Mouse (Mus musculus) hindbrain, embryonic 12.5 days (tissue): ENCODE measurements around the gene Rai14. TPM values are rescaled to one million over a fixed set of nuclear protein-coding genes. Genes with fewer than 3 reads are reported as not detected.
"Not testable (repeated sequence)": the region's sequence is repeated elsewhere in the genome, so short reads cannot be mapped to it uniquely, and the experiment has no call there.

ENCODE experiments used
- ATAC-seq: fragments of 200-750 bp; cut with Nextera tagmentation; 2 replicates; pipeline ENCODE4 v1.8.0; 2017; ENCODE audit warnings: moderate TSS enrichment; ENCODE audit not compliant: low FRiP score
- H3K27ac ChIP-seq: fragments of 300-500 bp; sonication (generic); 2 replicates; pipeline ENCODE4 v1.5.1; 2016; ENCODE audit warnings: mild to moderate bottlenecking
- H3K27me3 ChIP-seq: fragments of 300-500 bp; sonication (generic); 2 replicates; pipeline ENCODE4 v1.6.1; 2016; ENCODE audit warnings: mild to moderate bottlenecking
- H3K36me3 ChIP-seq: fragments of 300-500 bp; sonication (generic); 2 replicates; pipeline ENCODE4 v1.6.1; 2016; ENCODE audit warnings: mild to moderate bottlenecking
- H3K4me1 ChIP-seq: fragments of 300-500 bp; sonication (generic); 2 replicates; pipeline ENCODE4 v1.6.1; 2016
- H3K4me2 ChIP-seq: fragments of 300-500 bp; sonication (generic); replicated peaks from 2 replicates; pipeline ENCODE4 v1.6.1; 2016; ENCODE audit warnings: mild to moderate bottlenecking
- H3K4me3 ChIP-seq: fragments of 300-500 bp; sonication (generic); 2 replicates; pipeline ENCODE4 v1.5.1; 2016; ENCODE audit warnings: mild to moderate bottlenecking
- H3K9ac ChIP-seq: fragments of 300-500 bp; sonication (generic); 2 replicates; pipeline ENCODE4 v1.6.1; 2016; ENCODE audit warnings: mild to moderate bottlenecking, moderate library complexity
- H3K9me3 ChIP-seq: fragments of 300-500 bp; sonication (generic); replicated peaks from 2 replicates; pipeline ENCODE4 v1.6.1; 2016; ENCODE audit warnings: mild to moderate bottlenecking
- WGBS: fragments of 180-500 bp; shearing (Covaris S2); methylation state at CpG from one replicate; pipeline ENCODE4 v1.1.7; 2016; 5-methylcytosine and 5-hydroxymethylcytosine counted together
- polyA plus RNA-seq: library from polyadenylated mRNA; unstranded; fragments of >200 nt; fragmentation: Nextera tagmentation; extraction: Ambion mirVana; gene quantifications from 2 replicates; pipeline ENCODE4 v1.2.1, GENCODE M21; 2016

Gene Rai14
- polyA plus RNA-seq, 1 experiment from 2014 or later = 64.9 TPM

DNA sequence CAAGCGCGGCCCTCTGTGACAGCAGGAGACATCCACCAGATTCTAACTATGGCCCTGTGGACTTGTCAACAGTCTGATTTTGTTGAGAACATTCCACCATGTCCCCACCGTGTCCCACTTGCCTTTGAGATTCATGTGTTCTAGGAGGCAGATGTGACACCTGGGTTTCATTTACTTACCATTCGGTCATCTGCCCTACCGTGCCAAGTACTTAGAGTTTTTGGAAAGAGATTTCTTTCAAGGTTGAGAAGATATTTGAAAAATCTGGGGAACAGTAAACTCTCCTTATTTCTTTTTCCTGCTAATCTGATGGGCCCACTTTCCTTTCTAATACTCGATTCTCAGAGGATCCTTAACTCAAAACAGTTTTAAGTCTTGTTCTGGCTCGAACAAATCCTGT lies 178.5 kb downstream of the Rai14 start:
- no peak for ATAC-seq
- no peak overlapping the region for H3K27ac ChIP-seq
- H3K9ac ChIP-seq = no peak overlapping the region
- H3K4me3 ChIP-seq = no peak overlapping the region
- H3K4me2 ChIP-seq = no peak overlapping the region
- no peaks in the 10 kb centered on the region for H3K4me1 ChIP-seq
- H3K27me3 ChIP-seq = no peaks in the 10 kb centered on the region
- H3K9me3 ChIP-seq = no peaks in the 10 kb centered on the region
- no peaks in the 10 kb centered on the region for H3K36me3 ChIP-seq
- 77% methylated on average over 7 of the region's 7 CpGs for WGBS

DNA sequence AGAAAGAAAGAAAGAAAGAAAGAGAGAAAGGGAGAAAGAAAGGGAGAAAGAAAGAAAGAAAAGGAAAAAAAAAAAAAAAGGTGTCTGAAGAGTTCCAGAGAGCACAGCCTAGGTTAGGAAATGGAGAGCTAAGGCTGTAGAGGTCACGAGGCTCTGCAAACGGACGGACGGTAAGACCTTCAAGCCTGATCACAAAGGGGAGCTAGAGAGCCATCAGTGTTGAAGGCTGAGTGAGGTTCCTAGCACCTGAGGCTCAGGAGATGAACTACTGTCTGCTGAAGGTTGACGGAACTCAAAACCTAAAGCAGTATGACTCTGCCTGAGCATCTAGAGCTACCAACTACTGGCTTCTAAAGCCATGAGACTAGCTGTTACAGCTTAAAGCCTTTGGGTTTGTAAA lies 179.8 kb downstream of the Rai14 start:
- no peaks in the 10 kb centered on the region for H3K9me3 ChIP-seq
- H3K4me2 ChIP-seq = no peak overlapping the region
- no peak overlapping the region for H3K27ac ChIP-seq
- WGBS = 82% methylated on average over 5 of the region's 5 CpGs
- no peak overlapping the region for H3K4me3 ChIP-seq
- no peaks in the 10 kb centered on the region for H3K36me3 ChIP-seq
- no peaks in the 10 kb centered on the region for H3K4me1 ChIP-seq
- no peak overlapping the region for H3K9ac ChIP-seq
- no peaks in the 10 kb centered on the region for H3K27me3 ChIP-seq
- ATAC-seq = no peak

DNA sequence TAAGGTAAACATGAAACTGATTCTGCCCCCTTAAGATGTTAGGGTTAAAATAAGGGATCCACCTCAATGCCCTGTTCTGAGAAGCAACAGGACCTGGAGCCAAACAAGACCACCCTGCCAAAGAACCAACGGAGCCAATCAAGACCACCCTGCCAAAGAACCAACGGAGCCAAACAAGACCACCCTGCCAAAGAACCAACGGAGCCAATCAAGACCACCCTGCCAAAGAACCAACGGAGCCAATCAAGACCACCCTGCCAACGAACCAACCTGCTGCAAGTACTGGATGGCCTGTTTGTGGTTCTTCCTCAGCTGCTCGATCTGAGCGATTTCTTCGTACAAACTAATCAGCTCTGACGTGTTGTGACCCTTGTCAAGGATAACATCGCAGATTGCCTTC lies 181.1 kb downstream of the Rai14 start:
- H3K4me1 ChIP-seq, H3K9me3 ChIP-seq, H3K4me2 ChIP-seq, H3K27me3 ChIP-seq, H3K36me3 ChIP-seq, ATAC-seq, H3K9ac ChIP-seq, H3K4me3 ChIP-seq, H3K27ac ChIP-seq: not testable (repeated sequence)
- 92% methylated on average over 10 of the region's 10 CpGs for WGBS

DNA sequence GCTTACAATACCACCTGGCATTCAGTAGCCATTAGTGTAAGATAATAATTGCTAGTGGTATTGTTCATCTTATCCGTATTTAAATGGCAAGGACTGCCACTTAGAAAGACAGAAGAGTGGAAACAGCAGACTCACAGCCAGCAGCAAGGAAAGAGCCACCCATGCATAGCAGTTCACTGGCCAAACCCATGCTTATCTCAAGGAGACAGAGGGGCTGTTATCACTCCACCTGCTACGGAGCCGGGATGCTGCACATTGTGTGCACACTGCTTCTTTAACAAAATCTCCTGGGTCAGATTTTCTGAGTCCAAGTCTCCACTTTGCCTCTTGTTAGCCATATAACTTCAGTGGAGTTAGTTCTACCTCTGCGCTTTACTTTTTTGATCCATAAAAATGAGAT lies 183.1 kb downstream of the Rai14 start:
- ATAC-seq = no peak
- Histone ChIP-seq H3K36me3 (no peaks in the 10 kb centered on the region), H3K27me3 (no peaks in the 10 kb centered on the region), H3K4me2 (no peak overlapping the region), H3K9me3 (no peaks in the 10 kb centered on the region), H3K4me1 (no peaks in the 10 kb centered on the region), H3K9ac (no peak overlapping the region), H3K4me3 (no peak overlapping the region), H3K27ac (no peak overlapping the region)
- 88% methylated on average over 4 of the region's 4 CpGs for WGBS

DNA sequence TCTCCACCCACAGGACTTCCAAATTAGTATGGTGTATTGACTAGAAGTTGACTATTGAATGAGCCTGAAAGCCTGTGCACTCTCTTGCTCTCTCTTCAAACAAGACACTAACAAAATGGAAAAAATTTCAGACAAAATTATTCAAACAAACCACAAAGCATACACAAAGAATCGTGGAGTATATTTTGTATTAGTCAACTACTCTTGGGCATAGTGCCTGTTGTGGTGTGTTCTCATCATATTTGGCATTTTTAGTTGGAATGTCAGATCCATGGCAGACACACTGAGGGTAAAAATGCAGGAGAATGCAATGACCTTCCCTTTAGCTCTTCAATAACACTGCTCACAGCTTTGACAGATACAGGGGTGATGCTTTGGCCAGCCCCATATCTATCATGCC lies 188.5 kb downstream of the Rai14 start:
- H3K4me2 ChIP-seq = no peak overlapping the region
- WGBS = 98% methylated on average over 1 of the region's 1 CpGs
- H3K4me3 ChIP-seq = no peak overlapping the region
- ATAC-seq = no peak
- no peaks in the 10 kb centered on the region for H3K4me1 ChIP-seq
- H3K9ac ChIP-seq = no peak overlapping the region
- H3K27me3 ChIP-seq = no peaks in the 10 kb centered on the region
- no peaks in the 10 kb centered on the region for H3K9me3 ChIP-seq
- H3K27ac ChIP-seq = no peak overlapping the region
- H3K36me3 ChIP-seq = no peaks in the 10 kb centered on the region

Other genes with a start within 250 kb of the Rai14 start
- 15.3 and 16.0 TPM in 2 replicates for gene Dnajc21, start 244.1 kb downstream of the Rai14 start, polyA plus RNA-seq
- gene Brix1, start 228.7 kb downstream of the Rai14 start, polyA plus RNA-seq = 91.0 and 102 TPM in 2 replicates
- gene Rad1, start 228.6 kb downstream of the Rai14 start, polyA plus RNA-seq = 32.2 and 33.9 TPM in 2 replicates
- gene Ttc23l, start 156.0 kb downstream of the Rai14 start, polyA plus RNA-seq = not detected in 2 replicates
- 18.5 and 26.0 TPM in 2 replicates for gene C1qtnf3, start 237.7 kb upstream of the Rai14 start, polyA plus RNA-seq